Mouse (Mus musculus) midbrain, embryonic 12.5 days (tissue): ENCODE data around the gene Khsrp. TPM values are rescaled to one million over a fixed set of nuclear protein-coding genes. Genes with fewer than 3 reads are reported as not detected.

Source experiments
- ATAC-seq: fragments of 200-750 bp; cut with Nextera tagmentation; 2 replicates; pipeline ENCODE4 v1.8.0; 2017; ENCODE audit warnings: low read depth, moderate TSS enrichment, moderate library complexity; ENCODE audit not compliant: low FRiP score
- H3K27ac ChIP-seq: fragments of 300-500 bp; sonication (generic); replicated peaks from 2 replicates; pipeline ENCODE4 v1.5.1; 2016; ENCODE audit warnings: mild to moderate bottlenecking
- H3K27me3 ChIP-seq: fragments of 300-500 bp; sonication (generic); 2 replicates; pipeline ENCODE4 v1.6.1; 2016; ENCODE audit warnings: mild to moderate bottlenecking
- H3K36me3 ChIP-seq: fragments of 300-500 bp; sonication (generic); 2 replicates; pipeline ENCODE4 v1.6.1; 2016
- H3K4me1 ChIP-seq: fragments of 300-500 bp; sonication (generic); 2 replicates; pipeline ENCODE4 v1.6.1; 2016
- H3K4me2 ChIP-seq: fragments of 300-500 bp; sonication (generic); replicated peaks from 2 replicates; pipeline ENCODE4 v1.6.1; 2016; ENCODE audit warnings: mild to moderate bottlenecking, moderate library complexity
- H3K4me3 ChIP-seq: fragments of 300-500 bp; sonication (generic); 2 replicates; pipeline ENCODE4 v1.5.1; 2016; ENCODE audit warnings: mild to moderate bottlenecking
- H3K9ac ChIP-seq: fragments of 300-500 bp; sonication (generic); replicated peaks from 2 replicates; pipeline ENCODE4 v1.6.1; 2016; ENCODE audit warnings: mild to moderate bottlenecking, moderate library complexity
- H3K9me3 ChIP-seq: fragments of 300-500 bp; sonication (generic); 2 replicates; pipeline ENCODE4 v1.6.1; 2016; ENCODE audit warnings: mild to moderate bottlenecking
- WGBS: fragments of 180-500 bp; shearing (Covaris S2); methylation state at CpG from one replicate; pipeline ENCODE4 v1.1.7; 2016; 5-methylcytosine and 5-hydroxymethylcytosine counted together
- polyA plus RNA-seq: library from polyadenylated mRNA; unstranded; fragments of >200 nt; fragmentation: Nextera tagmentation; extraction: Ambion mirVana; gene quantifications from 2 replicates; pipeline ENCODE4 v1.2.1, GENCODE M21; 2016

Khsrp gene
- 62.7 and 85.4 TPM in 2 replicates for polyA plus RNA-seq

DNA sequence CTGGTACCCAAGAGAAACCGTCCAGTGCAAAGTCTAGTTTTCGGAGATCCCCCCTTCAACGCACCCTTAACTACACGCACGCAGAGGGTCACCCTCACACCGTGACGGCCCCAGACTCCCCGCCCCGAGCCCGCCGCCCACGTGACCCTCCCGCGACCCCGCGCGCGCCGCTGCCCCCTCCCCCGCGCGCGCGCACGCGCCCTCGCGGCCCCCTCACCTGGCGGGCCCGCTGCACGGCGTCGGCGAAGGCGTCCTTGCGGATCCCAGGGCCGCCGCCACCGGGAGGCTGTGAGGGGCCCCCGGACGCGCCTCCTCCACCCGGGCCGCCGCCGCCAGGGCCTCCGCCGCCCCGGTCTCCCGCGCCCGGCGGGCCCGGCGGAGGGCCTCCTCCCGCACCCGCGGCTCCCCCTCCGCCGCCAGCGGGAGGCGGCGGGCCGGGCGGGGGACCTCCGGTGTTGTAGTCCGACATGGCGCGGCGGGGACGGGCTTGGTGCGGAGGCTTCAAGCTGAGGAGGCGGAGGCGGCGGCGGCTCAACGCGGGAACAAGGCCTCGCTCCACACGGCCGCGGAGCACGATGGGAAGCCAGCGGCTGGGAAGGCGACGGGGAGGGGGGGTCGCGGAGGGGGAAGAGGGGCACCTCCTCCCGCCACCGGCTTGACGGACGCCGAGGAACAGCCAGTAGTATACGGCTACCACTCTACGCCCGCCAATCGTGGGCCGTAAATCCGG lies at the start of gene Khsrp:
Khsrp (minus strand) TSS at position 592 of the 730 bp plus-strand sequence.
- H3K9ac ChIP-seq, result peak within 1 kb of the TSS; percentile 100
- no peaks in the 10 kb centered on the region for H3K9me3 ChIP-seq
- H3K4me3 ChIP-seq, result peak within 1 kb of the TSS; percentile 99
- ATAC-seq, result peak; percentile 0; the same call in 1 of the 2 replicates
- peaks cover 31% of the 10 kb centered on the region for H3K36me3 ChIP-seq
- peak within 1 kb of the TSS; percentile 96 for H3K4me2 ChIP-seq
- peaks cover 26% of the 10 kb centered on the region for H3K4me1 ChIP-seq
- under 1% methylated on average over 75 of the region's 99 CpGs for WGBS
- peaks cover 4% of the 10 kb centered on the region; the same call in 1 of the 2 replicates for H3K27me3 ChIP-seq
- H3K27ac ChIP-seq, result peak within 1 kb of the TSS; percentile 94

DNA sequence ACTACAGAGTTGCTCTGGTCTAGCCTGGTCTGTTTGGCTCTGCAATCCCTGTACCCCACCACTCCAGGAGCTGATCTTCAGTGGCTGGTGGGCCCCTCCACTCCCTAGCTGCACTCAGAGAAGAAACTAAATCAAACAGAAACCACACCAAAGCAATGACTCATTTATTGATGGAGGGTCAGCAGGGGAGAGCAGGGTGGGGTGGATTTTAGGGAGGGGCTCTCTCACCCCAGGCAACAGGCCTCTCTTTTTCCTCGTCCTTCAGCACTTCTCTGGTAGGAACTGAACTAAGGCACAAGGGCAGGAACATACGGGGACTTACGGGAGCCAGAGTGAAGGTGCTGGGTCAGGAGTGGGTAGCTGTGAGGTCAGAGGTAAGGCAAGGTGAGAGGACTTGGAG lies 48.6 kb upstream of the Khsrp start:
- Histone ChIP-seq H3K4me1 (no peaks in the 10 kb centered on the region; the same call in 1 of the 2 replicates), H3K4me3 (no peak overlapping the region), H3K9me3 (no peaks in the 10 kb centered on the region), H3K4me2 (no peak overlapping the region), H3K9ac (no peak overlapping the region), H3K36me3 (peaks cover 35% of the 10 kb centered on the region), H3K27ac (no peak overlapping the region), H3K27me3 (0 out of 2 replicates have a peak, but pooled peaks cover 4% of the 10 kb centered on the region)
- 68% methylated on average over 3 of the region's 3 CpGs for WGBS
- ATAC-seq, result no peak

- Histone ChIP-seq H3K36me3 (peaks cover 31% of the 10 kb centered on the region), H3K9ac (no peak within 1 kb of the TSS), H3K4me3 (no peak within 1 kb of the TSS), H3K4me2 (no peak within 1 kb of the TSS), H3K4me1 (no peaks in the 10 kb centered on the region; the same call in 1 of the 2 replicates), H3K27ac (no peak within 1 kb of the TSS), H3K27me3 (0 out of 2 replicates have a peak, but pooled peaks cover 4% of the 10 kb centered on the region), H3K9me3 (no peaks in the 10 kb centered on the region)
- ATAC-seq, result no peak
- WGBS, result 52% methylated on average over 6 of the region's 6 CpGs
Observed at GRCm38 (mm10) chr17:57078336-57078735, 47.0 kb upstream of the Khsrp start, which contains the start of gene Dennd1c. Gene Dennd1c, minus strand, starts transcription at chr17:57078514.

DNA sequence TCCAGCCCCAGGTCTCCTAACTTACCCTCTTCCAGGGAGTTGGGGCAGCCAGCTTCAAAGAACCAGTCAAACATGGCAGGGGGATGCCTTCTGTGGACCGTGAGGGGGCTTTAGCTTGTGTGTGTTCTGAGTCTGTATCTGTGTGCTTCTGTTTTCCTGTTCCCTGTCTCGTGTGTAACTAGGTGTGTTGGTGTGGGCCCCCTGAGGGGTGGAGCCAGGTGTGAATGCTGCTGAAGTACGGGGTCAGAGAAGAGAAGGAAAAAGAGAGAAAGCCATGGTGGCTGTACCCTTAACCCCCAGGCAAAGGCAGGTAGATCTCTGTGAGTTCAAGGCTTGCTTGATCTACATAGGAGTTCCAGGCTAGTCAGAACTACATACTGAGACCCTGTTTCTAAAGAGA lies 45.6 kb upstream of the Khsrp start:
- H3K4me2 ChIP-seq, result no peak overlapping the region
- no peak for ATAC-seq
- 0 out of 2 replicates have a peak, but pooled peaks cover 4% of the 10 kb centered on the region for H3K27me3 ChIP-seq
- no peak overlapping the region for H3K27ac ChIP-seq
- no peaks in the 10 kb centered on the region for H3K9me3 ChIP-seq
- H3K36me3 ChIP-seq, result peaks cover 25% of the 10 kb centered on the region
- H3K9ac ChIP-seq, result no peak overlapping the region
- no peak overlapping the region for H3K4me3 ChIP-seq
- 73% methylated on average over 3 of the region's 3 CpGs for WGBS
- H3K4me1 ChIP-seq, result no peaks in the 10 kb centered on the region; the same call in 1 of the 2 replicates

DNA sequence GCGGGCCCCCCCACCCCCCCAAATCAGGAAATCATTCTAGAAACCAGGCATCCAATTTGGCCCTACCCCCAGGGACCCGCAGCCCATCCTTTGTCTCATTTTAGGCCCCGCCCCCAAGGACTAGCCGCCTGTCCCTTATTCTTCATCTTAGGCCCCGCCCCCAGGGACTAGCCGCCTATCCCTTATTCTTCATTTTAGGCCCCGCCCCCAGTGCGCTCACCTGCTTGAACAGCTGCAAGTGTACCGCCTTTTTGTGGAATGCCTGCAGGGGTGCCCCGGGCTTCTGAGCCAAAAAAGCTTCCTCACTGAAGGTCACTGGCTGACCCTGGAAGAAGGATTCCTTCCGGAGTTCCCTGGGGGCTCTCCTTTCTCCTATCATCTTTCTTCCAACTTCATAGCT lies 39.4 kb upstream of the Khsrp start:
- no peak overlapping the region for H3K9ac ChIP-seq
- H3K9me3 ChIP-seq, result no peaks in the 10 kb centered on the region
- no peaks in the 10 kb centered on the region; the same call in 1 of the 2 replicates for H3K27me3 ChIP-seq
- peak overlapping the region; percentile 42 for H3K4me2 ChIP-seq
- no peaks in the 10 kb centered on the region for H3K36me3 ChIP-seq
- peaks cover 7% of the 10 kb centered on the region; the same call in 1 of the 2 replicates for H3K4me1 ChIP-seq
- WGBS, result 3% methylated on average over 11 of the region's 11 CpGs
- H3K4me3 ChIP-seq, result peak overlapping the region; percentile 20
- ATAC-seq, result peak; percentile 42; the same call in 1 of the 2 replicates
- no peak overlapping the region for H3K27ac ChIP-seq

- Histone ChIP-seq H3K9ac (no peak overlapping the region), H3K9me3 (no peaks in the 10 kb centered on the region), H3K4me1 (peaks cover 7% of the 10 kb centered on the region; the same call in 1 of the 2 replicates), H3K36me3 (no peaks in the 10 kb centered on the region), H3K27ac (no peak overlapping the region), H3K4me2 (peak overlapping the region; percentile 42), H3K27me3 (peaks cover 3% of the 10 kb centered on the region), H3K4me3 (peak overlapping the region; percentile 20)
- WGBS, result 11% methylated on average over 9 of the region's 9 CpGs
- ATAC-seq, result peak; percentile 17; the same call in 1 of the 2 replicates
Observed at GRCm38 (mm10) chr17:57070272-57070671, 39.0 kb upstream of the Khsrp start.

DNA sequence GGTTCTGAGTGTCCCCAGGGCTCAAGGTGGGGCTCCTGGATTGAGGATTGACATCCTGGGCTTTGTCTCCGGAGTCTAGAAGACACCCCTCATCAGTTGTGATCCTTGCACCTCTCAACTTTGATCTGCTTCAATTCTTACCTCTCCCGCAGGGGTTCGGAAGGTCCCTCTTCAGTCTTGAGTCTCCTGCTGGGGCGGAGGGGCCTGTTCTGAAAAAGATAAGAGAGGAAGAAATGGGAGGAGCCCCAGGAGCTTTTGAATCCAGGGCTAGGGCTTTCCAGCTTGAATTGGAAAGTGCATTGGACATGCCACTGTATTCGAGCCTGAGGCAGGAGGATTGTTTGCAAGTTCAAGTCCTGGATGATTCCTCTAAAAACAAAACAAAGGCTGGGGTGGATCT lies 35.6 kb upstream of the Khsrp start:
- H3K36me3 ChIP-seq, result no peaks in the 10 kb centered on the region
- no peak overlapping the region for H3K27ac ChIP-seq
- no peak overlapping the region for H3K9ac ChIP-seq
- no peaks in the 10 kb centered on the region for H3K9me3 ChIP-seq
- WGBS, result 61% methylated on average over 5 of the region's 5 CpGs
- no peak overlapping the region for H3K4me2 ChIP-seq
- H3K27me3 ChIP-seq, result peaks cover 32% of the 10 kb centered on the region
- peaks cover 14% of the 10 kb centered on the region for H3K4me1 ChIP-seq
- no peak for ATAC-seq
- H3K4me3 ChIP-seq, result no peak overlapping the region

GRCm38 (mm10) chr17:57063031-57063430 lies 31.7 kb upstream of the Khsrp start:
- H3K4me2 ChIP-seq, result no peak overlapping the region
- no peak overlapping the region for H3K9ac ChIP-seq
- peaks cover 43% of the 10 kb centered on the region for H3K27me3 ChIP-seq
- no peak for ATAC-seq
- H3K4me1 ChIP-seq, result peaks cover 28% of the 10 kb centered on the region
- no peaks in the 10 kb centered on the region for H3K36me3 ChIP-seq
- no peaks in the 10 kb centered on the region for H3K9me3 ChIP-seq
- WGBS, result 11% methylated on average over 8 of the region's 8 CpGs
- H3K4me3 ChIP-seq, result no peak overlapping the region
- no peak overlapping the region for H3K27ac ChIP-seq

- ATAC-seq, result no peak
- Histone ChIP-seq H3K9me3 (no peaks in the 10 kb centered on the region), H3K9ac (no peak overlapping the region), H3K27me3 (peaks cover 43% of the 10 kb centered on the region), H3K4me1 (peaks cover 30% of the 10 kb centered on the region), H3K4me2 (peak overlapping the region; percentile 43), H3K27ac (no peak overlapping the region), H3K4me3 (peak overlapping the region; percentile 31), H3K36me3 (no peaks in the 10 kb centered on the region)
- 1% methylated on average over 22 of the region's 22 CpGs for WGBS
Observed at GRCm38 (mm10) chr17:57062548-57062947, 31.2 kb upstream of the Khsrp start.

DNA sequence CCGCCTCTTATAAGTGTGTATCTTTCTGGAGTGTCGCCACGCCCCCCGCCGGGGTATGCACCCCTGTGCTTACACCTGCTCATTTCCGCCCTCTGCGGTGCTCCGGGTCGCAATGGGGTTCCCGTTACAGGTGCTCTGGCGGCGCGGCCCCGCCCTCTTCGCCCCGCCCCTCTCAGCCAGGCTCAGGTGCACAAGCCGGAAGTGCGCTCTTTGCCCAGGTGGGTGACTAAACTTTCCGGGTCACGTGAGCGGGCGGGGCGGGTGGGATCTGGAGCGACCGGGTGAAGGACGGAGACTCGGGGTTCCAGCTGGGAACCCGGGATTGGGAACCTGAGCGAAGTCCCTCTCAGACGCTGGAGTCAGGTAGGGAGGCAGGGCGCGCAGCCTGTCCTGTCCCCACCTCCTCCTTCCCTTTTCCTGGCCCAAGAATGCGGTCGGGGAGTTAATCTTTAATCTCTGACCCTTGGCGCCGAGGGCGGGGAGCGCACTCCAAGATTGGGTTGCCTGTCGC lies 30.7 kb upstream of the Khsrp start:
- H3K9me3 ChIP-seq, result no peaks in the 10 kb centered on the region
- 2% methylated on average over 39 of the region's 39 CpGs for WGBS
- H3K4me1 ChIP-seq, result peaks cover 30% of the 10 kb centered on the region
- H3K4me2 ChIP-seq, result peak overlapping the region; percentile 43
- peaks cover 3% of the 10 kb centered on the region; the same call in 1 of the 2 replicates for H3K36me3 ChIP-seq
- H3K4me3 ChIP-seq, result peak overlapping the region; percentile 31
- H3K27me3 ChIP-seq, result peaks cover 43% of the 10 kb centered on the region
- 0 out of 2 replicates have a peak overlapping the region, but pooled peaks have one; percentile 21 for H3K9ac ChIP-seq
- no peak overlapping the region for H3K27ac ChIP-seq
- ATAC-seq, result no peak

DNA sequence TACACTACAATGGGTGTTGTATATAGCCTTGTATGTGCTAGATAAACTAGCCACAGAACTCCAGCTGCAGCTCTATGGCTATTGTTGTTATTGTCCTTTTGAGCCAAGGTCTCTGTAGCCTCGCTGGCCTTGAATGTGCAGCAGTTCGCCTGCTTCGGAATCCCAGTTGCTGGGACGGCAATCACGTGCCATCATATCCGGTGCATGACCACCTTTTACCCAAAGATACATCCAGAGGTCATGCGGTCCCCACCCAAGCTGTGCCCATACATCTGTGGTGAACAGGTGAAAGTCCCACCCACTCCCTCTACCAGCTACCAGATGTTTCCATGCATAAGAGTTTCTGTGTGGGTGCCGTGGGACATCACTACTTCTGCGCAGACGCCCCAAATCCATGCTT lies 29.7 kb upstream of the Khsrp start:
- Histone ChIP-seq H3K27me3 (peaks cover 43% of the 10 kb centered on the region), H3K4me3 (peak overlapping the region; percentile 79), H3K9ac (no peak overlapping the region), H3K9me3 (no peaks in the 10 kb centered on the region), H3K4me1 (peaks cover 30% of the 10 kb centered on the region), H3K27ac (no peak overlapping the region), H3K36me3 (peaks cover 7% of the 10 kb centered on the region; the same call in 1 of the 2 replicates), H3K4me2 (peak overlapping the region; percentile 83)
- 44% methylated on average over 10 of the region's 10 CpGs for WGBS
- ATAC-seq, result no peak

- Histone ChIP-seq H3K9me3 (no peaks in the 10 kb centered on the region), H3K36me3 (peaks cover 13% of the 10 kb centered on the region; the same call in 1 of the 2 replicates), H3K27me3 (peaks cover 41% of the 10 kb centered on the region), H3K9ac (peak overlapping the region; percentile 77), H3K4me2 (peak overlapping the region; percentile 83), H3K4me1 (peaks cover 30% of the 10 kb centered on the region), H3K27ac (peak overlapping the region; percentile 84), H3K4me3 (peak overlapping the region; percentile 79)
- peak; percentile 91 for ATAC-seq
- WGBS, result under 1% methylated on average over 44 of the region's 44 CpGs
Observed at GRCm38 (mm10) chr17:57060231-57060801, 29.0 kb upstream of the Khsrp start.
